Mouse (Mus musculus): ENCODE measurements around the gene Eomes. TPM values are rescaled to one million over a fixed set of nuclear protein-coding genes. Genes with fewer than 3 reads are reported as not detected.

Eomes gene
- under 1 TPM in 1 of 2 experiments, not detected in 1; 0.08 TPM for total RNA-seq (2021)

DNA sequence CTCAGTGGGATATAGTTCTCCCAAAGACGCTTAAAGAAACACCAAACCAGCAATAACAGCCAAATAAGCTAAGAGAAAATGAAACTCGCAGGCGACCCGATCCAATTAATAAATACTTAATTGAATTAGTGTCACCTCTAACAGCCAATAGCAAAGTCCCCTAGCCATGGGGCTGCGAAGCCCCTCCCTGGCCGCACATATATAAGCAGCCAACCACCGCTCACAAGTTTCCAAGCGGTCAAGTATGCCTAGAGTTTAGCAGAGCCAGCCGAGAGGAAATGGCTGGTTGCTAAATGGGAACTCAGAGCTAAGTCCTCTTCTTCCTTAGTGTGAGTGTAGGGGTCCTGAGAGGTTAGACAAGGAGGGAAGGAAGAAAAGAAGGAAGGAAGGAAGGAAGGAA lies at the start of gene Eomes:
Gene Eomes (plus strand): TSS at position 252 of the 400 bp plus-strand sequence.
- intact Hi-C loops (cut with DNase I): no loop called here
- DNase-seq: no peak

GRCm38 (mm10) chr9:118444809-118445208 lies 33.2 kb upstream of the Eomes start:
- peak; percentile 2 to 7 for DNase-seq
- intact Hi-C loops (cut with DNase I): no loop called here

- DNase-seq: no peak
- intact Hi-C loops (cut with DNase I): no loop called here
Observed at GRCm38 (mm10) chr9:118449336-118449735, 28.7 kb upstream of the Eomes start.

DNA sequence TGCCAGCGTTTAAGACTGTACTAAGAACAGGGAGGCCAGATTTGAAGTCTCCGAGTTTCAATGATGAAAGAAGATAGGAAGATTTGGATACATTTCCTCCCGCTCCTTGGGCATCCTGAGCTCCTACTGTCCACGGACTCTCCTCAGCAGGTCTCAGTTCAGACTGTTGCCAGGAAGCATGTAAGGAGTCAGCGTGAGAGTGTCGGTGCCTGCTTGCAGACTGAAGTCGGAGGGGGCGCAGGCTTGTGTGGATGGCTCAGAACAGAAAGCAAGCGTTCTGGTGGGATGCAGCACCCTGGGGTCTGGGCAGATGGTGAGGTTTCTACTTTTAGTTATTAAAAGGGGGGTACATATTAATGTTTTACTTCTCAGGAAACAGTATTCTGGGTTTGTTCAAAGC lies 24.6 kb upstream of the Eomes start:
- no peak for DNase-seq
- intact Hi-C loops (cut with DNase I): no loop called here

GRCm38 (mm10) chr9:118455188-118455845 lies 22.7 kb upstream of the Eomes start:
- intact Hi-C loops (cut with DNase I): no loop called here
- no peak for DNase-seq

DNA sequence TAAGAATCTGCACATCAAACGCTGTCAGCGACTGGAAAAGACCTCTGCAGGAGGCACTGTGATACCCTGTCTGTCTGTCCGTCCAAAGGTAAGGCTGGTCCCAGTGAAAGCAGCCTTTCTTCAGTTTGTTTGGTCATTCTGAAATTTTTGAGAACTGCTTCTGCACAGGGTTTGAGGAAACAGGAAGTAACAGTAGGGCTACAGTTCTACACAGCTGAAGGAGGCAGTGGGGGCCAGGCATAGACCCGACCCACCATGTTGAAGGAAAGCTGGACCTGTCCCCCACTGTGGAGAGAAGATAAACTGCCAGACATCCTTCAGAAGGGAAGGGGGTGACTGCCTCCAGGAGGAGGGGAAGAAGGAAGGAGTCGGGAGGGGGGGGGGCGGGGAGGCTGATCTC lies 21.6 kb upstream of the Eomes start:
- DNase-seq: no peak
- intact Hi-C loops (cut with DNase I): no loop called here

GRCm38 (mm10) chr9:118458039-118458438 lies 20.0 kb upstream of the Eomes start:
- intact Hi-C loops (cut with DNase I): no loop called here
- DNase-seq: no peak

DNA sequence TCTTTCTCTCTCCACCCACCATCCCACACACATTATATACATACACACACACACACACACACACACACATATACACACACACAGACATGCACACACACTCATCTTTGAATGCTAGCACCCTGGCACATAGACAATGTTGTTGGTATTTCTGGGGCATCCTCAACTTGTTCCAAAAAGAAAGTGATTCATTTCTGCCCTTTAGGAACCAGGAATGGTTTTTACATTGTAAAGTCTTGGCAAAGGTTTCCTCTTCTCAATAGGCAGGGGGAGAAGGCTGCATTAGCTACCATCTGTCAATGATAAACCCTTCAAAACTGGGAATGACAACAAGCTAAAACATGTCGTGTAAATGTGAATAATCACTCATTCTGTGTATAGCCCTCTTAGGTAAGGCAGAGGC lies 14.0 kb upstream of the Eomes start:
- intact Hi-C loops (cut with DNase I): no loop called here

DNA sequence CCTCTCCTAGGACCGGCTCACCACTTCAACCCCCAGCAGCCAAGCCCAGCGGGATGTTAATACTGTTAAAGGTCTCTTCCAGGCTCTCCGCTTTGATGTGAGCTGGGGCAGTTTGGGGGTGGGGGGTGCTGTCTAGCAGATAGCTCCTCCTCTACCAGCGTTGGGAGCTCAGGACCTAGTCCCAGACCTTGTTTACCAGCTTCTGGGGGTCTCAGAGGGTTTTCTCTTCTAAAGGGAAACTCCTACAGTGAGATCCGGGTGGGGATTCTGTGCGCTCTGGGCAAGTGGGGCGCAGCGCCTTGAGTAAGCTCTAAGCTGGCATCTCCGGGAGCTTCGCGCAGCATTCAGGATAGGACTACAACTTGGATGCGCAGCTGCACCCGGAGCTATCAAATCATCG lies 9.7 kb upstream of the Eomes start:
- DNase-seq: no peak
- intact Hi-C loops (cut with DNase I): no loop called here

More for the DNA sequence above, 14.0 kb upstream of the Eomes start:
- no peak for DNase-seq

- DNase-seq: no peak
- intact Hi-C loops (cut with DNase I): no loop called here
Observed at GRCm38 (mm10) chr9:118469272-118469671, 8.7 kb upstream of the Eomes start.

DNA sequence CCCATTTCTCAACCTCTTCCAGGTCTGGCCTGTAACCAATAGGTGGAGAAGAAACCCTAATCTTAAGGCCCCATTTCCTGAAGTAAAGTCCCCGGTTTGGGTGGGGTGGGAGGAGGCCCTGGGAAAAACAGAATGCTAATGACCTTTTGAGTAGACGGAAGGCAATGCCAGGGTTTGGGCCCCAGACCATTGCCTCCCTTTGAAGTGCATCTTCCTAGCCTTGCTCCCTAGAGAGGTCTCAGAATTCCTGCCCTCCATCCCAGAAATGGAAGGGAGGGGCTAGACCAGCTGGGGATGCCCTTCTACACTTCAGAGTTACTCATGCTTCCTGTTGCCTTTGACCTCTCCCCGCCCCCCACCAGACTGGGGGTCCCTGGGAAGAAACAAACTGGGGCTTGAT lies 6.7 kb upstream of the Eomes start:
- intact Hi-C loops (cut with DNase I): no loop called here
- DNase-seq: no peak

- intact Hi-C loops (cut with DNase I): no loop called here
- DNase-seq: no peak
Observed at GRCm38 (mm10) chr9:118476211-118476765, 1.7 kb upstream of the Eomes start.

GRCm38 (mm10) chr9:118476766-118477271 lies 1.2 kb upstream of the Eomes start:
- peak in 1 of 2 experiments; percentile 30 for DNase-seq
- intact Hi-C loops (cut with DNase I): no loop called here

- intact Hi-C loops (cut with DNase I): no loop called here
- DNase-seq: peak in 1 of 2 experiments; percentile 25
Observed at GRCm38 (mm10) chr9:118477281-118477931, 606 bp upstream of the Eomes start.

DNA sequence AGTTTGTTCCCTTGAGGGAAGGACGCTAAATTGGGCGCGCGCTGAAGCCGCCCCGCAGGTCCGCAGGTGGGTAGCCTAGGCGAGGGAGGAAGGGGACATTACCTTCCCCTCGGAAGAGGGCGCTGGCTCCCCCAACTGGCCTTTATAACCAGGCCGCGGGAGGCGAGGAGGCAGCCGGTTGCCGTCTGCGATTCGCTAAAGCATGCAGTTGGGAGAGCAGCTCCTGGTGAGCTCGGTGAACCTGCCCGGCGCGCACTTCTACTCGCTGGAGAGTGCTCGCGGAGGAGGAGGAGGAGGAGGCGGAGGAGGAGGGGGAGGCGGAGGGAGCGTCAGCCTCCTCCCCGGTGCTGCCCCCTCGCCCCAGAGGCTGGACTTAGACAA lies 436 bp downstream of the Eomes start:
- intact Hi-C loops (cut with DNase I): no loop called here
- no peak for DNase-seq

DNA sequence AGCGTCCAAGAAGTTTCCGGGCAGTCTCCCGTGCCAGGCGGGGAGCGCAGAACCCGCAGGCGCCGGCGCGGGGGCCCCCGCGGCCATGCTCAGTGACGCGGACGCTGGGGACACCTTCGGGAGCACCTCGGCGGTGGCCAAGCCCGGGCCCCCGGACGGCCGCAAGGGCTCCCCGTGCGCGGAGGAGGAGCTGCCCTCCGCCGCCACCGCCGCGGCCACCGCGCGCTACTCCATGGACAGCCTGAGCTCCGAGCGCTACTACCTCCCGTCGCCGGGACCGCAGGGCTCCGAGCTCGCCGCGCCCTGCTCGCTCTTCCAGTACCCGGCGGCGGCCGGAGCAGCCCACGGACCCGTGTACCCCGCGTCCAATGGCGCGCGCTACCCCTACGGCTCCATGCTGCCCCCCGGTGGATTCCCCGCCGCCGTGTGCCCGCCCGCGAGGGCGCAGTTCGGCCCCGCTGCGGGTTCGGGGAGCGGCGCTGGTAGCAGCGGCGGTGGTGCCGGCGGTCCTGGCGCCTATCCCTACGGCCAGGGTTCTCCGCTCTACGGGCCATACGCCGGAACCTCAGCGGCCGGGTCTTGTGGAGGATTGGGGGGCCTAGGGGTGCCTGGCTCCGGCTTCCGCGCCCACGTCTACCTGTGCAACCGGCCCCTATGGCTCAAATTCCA lies 961 bp downstream of the Eomes start:
- intact Hi-C loops (cut with DNase I): no loop called here
- DNase-seq: peak; percentile 37 to 41

GRCm38 (mm10) chr9:118479508-118480291 lies 1.7 kb downstream of the Eomes start:
- intact Hi-C loops (cut with DNase I): no loop called here
- no peak for DNase-seq

DNA sequence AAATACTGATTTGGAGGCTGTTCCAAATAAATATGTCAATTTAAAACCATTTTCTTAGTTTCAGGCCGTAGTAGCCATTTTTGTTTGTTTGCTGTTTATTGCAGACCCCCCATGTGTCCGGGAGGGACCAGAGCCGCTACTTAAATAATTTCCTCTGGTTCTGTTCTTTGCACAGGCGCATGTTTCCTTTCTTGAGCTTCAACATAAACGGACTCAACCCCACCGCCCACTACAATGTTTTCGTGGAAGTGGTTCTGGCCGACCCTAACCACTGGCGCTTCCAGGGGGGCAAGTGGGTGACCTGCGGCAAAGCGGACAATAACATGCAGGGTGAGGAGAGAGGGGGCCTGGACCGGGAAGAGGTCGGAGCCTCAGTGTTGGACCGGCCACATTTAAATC lies 2.3 kb downstream of the Eomes start:
- intact Hi-C loops (cut with DNase I): no loop called here
- DNase-seq: no peak

- intact Hi-C loops (cut with DNase I): no loop called here
- DNase-seq: no peak
Observed at GRCm38 (mm10) chr9:118482210-118482609, 4.2 kb downstream of the Eomes start.

DNA sequence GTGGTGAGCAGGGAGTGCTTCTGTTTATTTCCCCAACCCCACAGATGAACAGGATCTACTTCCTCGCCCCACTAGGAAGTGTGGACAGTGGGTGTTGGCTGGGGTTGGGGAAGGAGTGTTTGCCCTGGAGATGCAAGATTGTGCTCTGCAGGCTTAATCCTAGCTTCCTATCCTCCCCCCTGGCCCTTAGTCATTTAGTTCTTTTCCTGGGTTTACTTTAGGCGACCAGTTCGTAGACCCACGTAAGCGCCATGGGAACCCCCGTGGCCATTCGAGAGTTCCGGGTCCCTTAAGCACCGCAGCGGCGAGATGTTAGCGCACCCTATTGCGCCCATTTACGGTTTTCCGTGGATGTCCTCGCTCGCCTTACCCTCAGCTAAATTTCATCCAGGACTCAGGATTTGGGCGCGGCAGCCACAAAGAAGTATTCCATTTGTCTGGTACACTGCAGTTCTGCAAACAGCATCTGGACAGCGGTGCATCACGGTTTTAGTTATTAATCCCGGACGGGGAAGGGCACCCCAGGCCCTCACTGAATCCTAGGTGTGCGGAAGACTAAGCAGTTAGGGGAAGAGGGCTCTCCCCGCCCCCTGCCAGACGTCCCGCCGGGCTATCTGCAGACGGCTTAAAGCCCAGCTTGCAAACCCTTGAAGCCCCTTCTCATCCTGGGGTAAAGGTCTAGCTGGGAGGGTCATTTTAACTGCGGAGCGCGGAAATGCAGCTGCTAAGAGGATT lies 8.5 kb downstream of the Eomes start:
- DNase-seq: no peak
- intact Hi-C loops (cut with DNase I): no loop called here
